Mouse (Mus musculus): Measurements from ENCODE around the gene Ubqln2. TPM values are rescaled to one million over a fixed set of nuclear protein-coding genes. Genes with fewer than 3 reads are reported as not detected.

Gene Ubqln2
- total and polyA plus RNA-seq, 2 experiments from 2014 or later = 5.8 to 17.9 TPM

GRCm38 (mm10) chrX:153499294-153500046 lies 1.4 kb downstream of the Ubqln2 start:
- DNase-seq (ENCODE audit: low spot score) (no peak), ATAC-seq (ENCODE audit: insufficient read depth, low read depth) (no peak)
- 30% methylated on average over 32 of the region's 32 CpGs for WGBS
- no peaks in the 10 kb centered on the region for H3K36me3 ChIP-seq (replicated peaks; ENCODE audit: control insufficient read depth, insufficient read depth, low read length)
- H3K9ac ChIP-seq (replicated peaks; ENCODE audit: low read depth, low read length) = peak overlapping the region; percentile 73; the same call in 1 of the 2 replicates
- H3K27ac ChIP-seq (ENCODE audit: low read depth) = no peak overlapping the region
- TF ChIP-seq CTCF (IDR thresholded peaks at IDR 0.05; ENCODE audit: low read depth) (no peak), EP300 (IDR thresholded peaks at IDR 0.05; ENCODE audit: low read depth) (no peak)
- peak overlapping the region; percentile 76 for H3K4me3 ChIP-seq (ENCODE audit: low read depth, low read length)
- peak overlapping the region; percentile 73 for H3K4me2 ChIP-seq (ENCODE audit: low read depth, low read length)
- peaks cover 7% of the 10 kb centered on the region; the same call in 1 of the 2 replicates for H3K4me1 ChIP-seq (ENCODE audit: control insufficient read depth, insufficient read depth)
- no peaks in the 10 kb centered on the region for H3K9me3 ChIP-seq (replicated peaks; ENCODE audit: control insufficient read depth, low read length)
- no peaks in the 10 kb centered on the region for H3K27me3 ChIP-seq (ENCODE audit: control insufficient read depth, insufficient read depth, low read length)

GRCm38 (mm10) chrX:153500047-153500345 lies 2.0 kb downstream of the Ubqln2 start:
- Histone ChIP-seq H3K9me3 (replicated peaks; ENCODE audit: control insufficient read depth, low read length) (no peaks in the 10 kb centered on the region), H3K36me3 (replicated peaks; ENCODE audit: control insufficient read depth, insufficient read depth, low read length) (no peaks in the 10 kb centered on the region), H3K4me3 (ENCODE audit: low read depth, low read length) (peak overlapping the region; percentile 76), H3K4me2 (ENCODE audit: low read depth, low read length) (peak overlapping the region; percentile 73), H3K9ac (replicated peaks; ENCODE audit: low read depth, low read length) (no peak overlapping the region), H3K4me1 (ENCODE audit: control insufficient read depth, insufficient read depth) (peaks cover 7% of the 10 kb centered on the region; the same call in 1 of the 2 replicates), H3K27me3 (ENCODE audit: control insufficient read depth, insufficient read depth, low read length) (no peaks in the 10 kb centered on the region), H3K27ac (ENCODE audit: low read depth) (no peak overlapping the region)
- TF ChIP-seq EP300 (IDR thresholded peaks at IDR 0.05; ENCODE audit: low read depth) (no peak), CTCF (IDR thresholded peaks at IDR 0.05; ENCODE audit: low read depth) (no peak)
- ATAC-seq (ENCODE audit: insufficient read depth, low read depth) (no peak), DNase-seq (ENCODE audit: low spot score) (no peak)
- 24% methylated on average over 12 of the region's 12 CpGs for WGBS

- Histone ChIP-seq H3K4me1 (ENCODE audit: control insufficient read depth, insufficient read depth) (no peaks in the 10 kb centered on the region), H3K4me2 (ENCODE audit: low read depth, low read length) (no peak overlapping the region), H3K27ac (ENCODE audit: low read depth) (no peak overlapping the region), H3K4me3 (ENCODE audit: low read depth, low read length) (no peak overlapping the region), H3K27me3 (ENCODE audit: control insufficient read depth, insufficient read depth, low read length) (no peaks in the 10 kb centered on the region), H3K9me3 (replicated peaks; ENCODE audit: control insufficient read depth, low read length) (no peaks in the 10 kb centered on the region), H3K9ac (replicated peaks; ENCODE audit: low read depth, low read length) (no peak overlapping the region), H3K36me3 (replicated peaks; ENCODE audit: control insufficient read depth, insufficient read depth, low read length) (no peaks in the 10 kb centered on the region)
- TF ChIP-seq EP300 (IDR thresholded peaks at IDR 0.05; ENCODE audit: low read depth) (no peak), CTCF (IDR thresholded peaks at IDR 0.05; ENCODE audit: low read depth) (peak; percentile 50)
- ATAC-seq (ENCODE audit: insufficient read depth, low read depth) = no peak
- no peak for DNase-seq (ENCODE audit: low spot score)
- WGBS = 40% methylated on average over 9 of the region's 9 CpGs
Observed at GRCm38 (mm10) chrX:153505954-153506353, 7.9 kb downstream of the Ubqln2 start.

GRCm38 (mm10) chrX:153515491-153515890 lies 17.5 kb downstream of the Ubqln2 start:
- Histone ChIP-seq H3K4me1 (ENCODE audit: control insufficient read depth, insufficient read depth) (no peaks in the 10 kb centered on the region), H3K27me3 (ENCODE audit: control insufficient read depth, insufficient read depth, low read length) (no peaks in the 10 kb centered on the region), H3K9ac (replicated peaks; ENCODE audit: low read depth, low read length) (no peak overlapping the region), H3K4me3 (ENCODE audit: low read depth, low read length) (no peak overlapping the region), H3K36me3 (replicated peaks; ENCODE audit: control insufficient read depth, insufficient read depth, low read length) (no peaks in the 10 kb centered on the region), H3K4me2 (ENCODE audit: low read depth, low read length) (no peak overlapping the region), H3K27ac (ENCODE audit: low read depth) (no peak overlapping the region), H3K9me3 (replicated peaks; ENCODE audit: control insufficient read depth, low read length) (no peaks in the 10 kb centered on the region)
- ATAC-seq (ENCODE audit: insufficient read depth, low read depth) (no peak), DNase-seq (ENCODE audit: low spot score) (no peak)
- 68% methylated on average over 5 of the region's 5 CpGs for WGBS
- TF ChIP-seq EP300 (IDR thresholded peaks at IDR 0.05; ENCODE audit: low read depth) (no peak), CTCF (IDR thresholded peaks at IDR 0.05; ENCODE audit: low read depth) (no peak)

GRCm38 (mm10) chrX:153528399-153528798 lies 30.4 kb downstream of the Ubqln2 start:
- TF ChIP-seq CTCF (IDR thresholded peaks at IDR 0.05; ENCODE audit: low read depth) (peak; percentile 42), EP300 (IDR thresholded peaks at IDR 0.05; ENCODE audit: low read depth) (no peak)
- Histone ChIP-seq H3K9ac (replicated peaks; ENCODE audit: low read depth, low read length) (no peak overlapping the region), H3K27ac (ENCODE audit: low read depth) (no peak overlapping the region), H3K4me1 (ENCODE audit: control insufficient read depth, insufficient read depth) (no peaks in the 10 kb centered on the region), H3K4me3 (ENCODE audit: low read depth, low read length) (no peak overlapping the region), H3K4me2 (ENCODE audit: low read depth, low read length) (no peak overlapping the region), H3K9me3 (replicated peaks; ENCODE audit: control insufficient read depth, low read length) (no peaks in the 10 kb centered on the region), H3K27me3 (ENCODE audit: control insufficient read depth, insufficient read depth, low read length) (no peaks in the 10 kb centered on the region), H3K36me3 (replicated peaks; ENCODE audit: control insufficient read depth, insufficient read depth, low read length) (no peaks in the 10 kb centered on the region)
- no peak for DNase-seq (ENCODE audit: low spot score)
- ATAC-seq (ENCODE audit: insufficient read depth, low read depth) = no peak
- WGBS = 17% methylated on average over 2 of the region's 2 CpGs

Other genes starting within 250 kb of the Ubqln2 start
- not detected in 2 replicates for gene Cypt3, start 60.4 kb downstream of the Ubqln2 start, total RNA-seq (2014; rRNA removed; ENCODE audit: low replicate concordance)
- gene Cypt3, start 60.4 kb downstream of the Ubqln2 start, polyA plus RNA-seq (2015; fragmentation: Nextera tagmentation; extraction: Ambion mirVana) = not detected in 2 replicates
- gene Kctd12b, start 198.2 kb downstream of the Ubqln2 start, total RNA-seq (2014; rRNA removed; ENCODE audit: low replicate concordance) = 7.8 and 16.2 TPM in 2 replicates
- gene Kctd12b, start 198.2 kb downstream of the Ubqln2 start, polyA plus RNA-seq (2015; fragmentation: Nextera tagmentation; extraction: Ambion mirVana) = 6.2 and 6.4 TPM in 2 replicates
- gene Nbdy, start 225.4 kb downstream of the Ubqln2 start, total RNA-seq (2014; rRNA removed; ENCODE audit: low replicate concordance) = 40.6 and 41.4 TPM in 2 replicates
- gene Nbdy, start 225.4 kb downstream of the Ubqln2 start, polyA plus RNA-seq (2015; fragmentation: Nextera tagmentation; extraction: Ambion mirVana) = 77.2 and 82.3 TPM in 2 replicates

Measured in heart, postnatal 0 days (tissue).